Mouse (Mus musculus) CH12.LX (cell line): Measurements from ENCODE around the gene Rapgef4. TPM values are rescaled to one million over a fixed set of nuclear protein-coding genes. Genes with fewer than 3 reads are reported as not detected.

Source experiments
- DNase-seq: peaks from one replicate; pipeline ENCODE4 v3.0.0-alpha.2; 2013; ENCODE audit errors: extremely low read depth
- H3K27ac ChIP-seq: 2 replicates; pipeline ENCODE4 v1.5.1; 2012; ENCODE audit warnings: low read depth, mild to moderate bottlenecking, control low read depth, moderate library complexity; ENCODE audit not compliant: insufficient read depth
- H3K27me3 ChIP-seq: replicated peaks from 2 replicates; pipeline ENCODE3; 2012; ENCODE audit warnings: inconsistent platforms
- H3K36me3 ChIP-seq, 2 experiments: replicated peaks in 1 of 2; 2 replicates each; pipeline versions ENCODE3 to v1.6.1; 2012; ENCODE audit warnings: inconsistent platforms in 1 of 2, low read length in 1 of 2, mild to moderate bottlenecking in 1 of 2, mixed read lengths in 1 of 2, moderate library complexity in 1 of 2; ENCODE audit not compliant: control insufficient read depth in 1 of 2, insufficient read depth in 1 of 2
- H3K4me1 ChIP-seq, 2 experiments: 2 replicates each; pipeline ENCODE4 v1.6.1; 2012; ENCODE audit warnings: inconsistent platforms in 1 of 2, moderate library complexity in 1 of 2; ENCODE audit not compliant: insufficient read depth in 2 of 2, control insufficient read depth in 1 of 2
- H3K4me2 ChIP-seq: 2 replicates; pipeline ENCODE4 v1.6.1; 2012; ENCODE audit warnings: low read depth, mild to moderate bottlenecking, control low read depth; ENCODE audit not compliant: poor library complexity, insufficient read depth, severe bottlenecking
- H3K4me3 ChIP-seq, 3 experiments: fragments of 150-350 bp in 1 of 3; sonication (generic) in 1 of 3; replicated peaks in 1 of 3; 2 replicates each; pipeline versions ENCODE3 to v1.5.1; 2011 to 2012; ENCODE audit warnings: low read depth in 2 of 3, low read length in 2 of 3, mild to moderate bottlenecking in 2 of 3, moderate library complexity in 2 of 3, control low read depth in 1 of 3, improper control_type of control experiment in 1 of 3, inconsistent platforms in 1 of 3, mixed read lengths in 1 of 3; ENCODE audit not compliant: poor library complexity in 1 of 3
- H3K79me2 ChIP-seq: replicated peaks from 2 replicates; pipeline ENCODE4 v1.6.1; 2012; ENCODE audit warnings: mild to moderate bottlenecking, moderate library complexity; ENCODE audit not compliant: control insufficient read depth, poor library complexity, insufficient read depth, severe bottlenecking; ENCODE audit errors: extremely low read depth
- H3K9ac ChIP-seq: 2 replicates; pipeline ENCODE4 v1.6.1; 2012; ENCODE audit warnings: low read depth, mild to moderate bottlenecking, control low read depth, moderate library complexity; ENCODE audit not compliant: insufficient read depth
- H3K9me3 ChIP-seq: replicated peaks from 2 replicates; pipeline ENCODE3; 2012; ENCODE audit warnings: low read length, inconsistent platforms, mixed read lengths
- BHLHE40 ChIP-seq: IDR thresholded peaks from 2 replicates; pipeline ENCODE4 v1.6.1; 2011; ENCODE audit warnings: mild to moderate bottlenecking, low read depth, low read length, improper control_type of control experiment
- CTCF ChIP-seq, 2 experiments: IDR thresholded peaks in 1 of 2; conservative IDR thresholded peaks in 1 of 2; 2 replicates each; pipeline ENCODE4 v1.5.1; 2011 to 2012; ENCODE audit warnings: low read depth in 2 of 2, low read length in 2 of 2, improper control_type of control experiment in 1 of 2, inconsistent platforms in 1 of 2, mild to moderate bottlenecking in 1 of 2, moderate library complexity in 1 of 2
- E2F4 ChIP-seq: IDR thresholded peaks from 2 replicates; pipeline ENCODE4 v1.6.1; 2011; ENCODE audit warnings: low read depth, low read length, improper control_type of control experiment; ENCODE audit not compliant: insufficient replicate concordance
- HCFC1 ChIP-seq: IDR thresholded peaks from 2 replicates; pipeline ENCODE4 v1.6.1; 2012; ENCODE audit warnings: low read depth, mild to moderate bottlenecking, inconsistent platforms, low read length, improper control_type of control experiment
- IRF4 ChIP-seq: IDR thresholded peaks from 2 replicates; pipeline ENCODE4 v1.6.1; 2014; ENCODE audit warnings: low read depth, mild to moderate bottlenecking, inconsistent platforms, low read length, improper control_type of control experiment
- JUND ChIP-seq: conservative IDR thresholded peaks from 2 replicates; pipeline ENCODE4 v1.6.1; 2011; ENCODE audit warnings: low read depth, low read length, improper control_type of control experiment
- MAZ ChIP-seq: IDR thresholded peaks from 2 replicates; pipeline ENCODE4 v1.6.1; 2012; ENCODE audit warnings: low read depth, mild to moderate bottlenecking, inconsistent platforms, low read length, improper control_type of control experiment, moderate library complexity
- NELFE ChIP-seq: IDR thresholded peaks from 2 replicates; pipeline ENCODE4 v1.6.1; 2011; ENCODE audit warnings: low read depth, low read length, improper control_type of control experiment
- NRF1 ChIP-seq: IDR thresholded peaks from 2 replicates; pipeline ENCODE4 v1.6.1; 2014; ENCODE audit warnings: low read depth, mild to moderate bottlenecking, inconsistent platforms, low read length, improper control_type of control experiment, moderate library complexity
- POLR2A ChIP-seq: IDR thresholded peaks from 2 replicates; pipeline ENCODE4 v1.6.1; 2011; ENCODE audit warnings: low read depth, mild to moderate bottlenecking, improper control_type of control experiment, low read length
- POLR2AphosphoS2 ChIP-seq: IDR thresholded peaks from 2 replicates; pipeline ENCODE4 v1.6.1; 2011; ENCODE audit warnings: low read depth, low read length, improper control_type of control experiment
- SIN3A ChIP-seq: IDR thresholded peaks from 2 replicates; pipeline ENCODE4 v1.6.1; 2012; ENCODE audit warnings: low read length, improper control_type of control experiment, inconsistent platforms
- SMC3 ChIP-seq: IDR thresholded peaks from 2 replicates; pipeline ENCODE4 v1.6.1; 2011; ENCODE audit warnings: low read depth, low read length, improper control_type of control experiment
- TCF12 ChIP-seq: IDR thresholded peaks from 2 replicates; pipeline ENCODE4 v1.6.1; 2014; ENCODE audit warnings: low read depth, mild to moderate bottlenecking, inconsistent platforms, low read length, improper control_type of control experiment
- USF1 ChIP-seq: IDR thresholded peaks from 2 replicates; pipeline ENCODE4 v1.6.1; 2014; ENCODE audit warnings: low read depth, mild to moderate bottlenecking, inconsistent platforms, low read length, improper control_type of control experiment
- ZC3H11A ChIP-seq: IDR thresholded peaks from 2 replicates; pipeline ENCODE4 v1.6.1; 2012; ENCODE audit warnings: low read depth, mild to moderate bottlenecking, inconsistent platforms, low read length, improper control_type of control experiment
- dilution Hi-C: fragments of 300-500 bp; cut with MboI; formaldehyde crosslinking; loops from 2 replicates; pipeline ENCODE4 v1.14.3; 2020; ENCODE audit warnings: low sequenced_read_pairs; ENCODE audit not compliant: extremely low pct_unique_long_range_greater_than_20kb, extremely low pct_ligation_motif_present
- in situ Hi-C: fragments of 300-500 bp; cut with MboI; formaldehyde crosslinking; loops from 3 replicates; pipeline ENCODE4 v1.14.3; 2019; ENCODE audit warnings: low sequenced_read_pairs, low pct_ligation_motif_present, low pct_unique_long_range_greater_than_20kb, mixed read lengths
- polyA plus RNA-seq: library from polyadenylated mRNA; unstranded; fragments of >175 nt; gene quantifications from 2 replicates; pipeline ENCODE4 v1.2.1, GENCODE M21; 2012; ENCODE audit warnings: low read depth; ENCODE audit not compliant: insufficient read length
- total RNA-seq, 2 experiments: library from RNA; depleted of rRNA; stranded (reverse); fragments of 300-350 nt in 1 of 2; fragments of >200 nt in 1 of 2; gene quantifications; 2 replicates each; pipeline ENCODE4 v1.2.3; 2012 to 2014

Gene Rapgef4
- total and polyA plus RNA-seq, 3 experiments = 0.12 to 0.13 TPM; not detected in 1

- no peak overlapping the region for H3K9ac ChIP-seq
- no peaks in the 10 kb centered on the region for H3K79me2 ChIP-seq
- H3K4me2 ChIP-seq = no peak overlapping the region
- H3K27ac ChIP-seq = no peak overlapping the region
- no peaks in the 10 kb centered on the region for H3K27me3 ChIP-seq
- dilution Hi-C loops = no loop called here
- in situ Hi-C loops = no loop called here
- DNase-seq = no peak
- H3K9me3 ChIP-seq = no peaks in the 10 kb centered on the region
- no peak for TF ChIP-seq TCF12
- TF ChIP-seq POLR2AphosphoS2 = no peak
- TF ChIP-seq POLR2A = no peak
- no peak for TF ChIP-seq HCFC1
- TF ChIP-seq NRF1 = no peak
- TF ChIP-seq CTCF (conservative IDR thresholded peaks at IDR 0.05 in 1 of 2, IDR thresholded peaks at IDR 0.05 in 1 of 2; ENCODE audit: low read depth in 2 of 2, low read length in 2 of 2) = no peak
- TF ChIP-seq BHLHE40 = no peak
- no peak for TF ChIP-seq SIN3A
- no peak for TF ChIP-seq USF1
- TF ChIP-seq JUND = no peak
- H3K4me3 ChIP-seq = no peak overlapping the region
- no peaks in the 10 kb centered on the region for H3K4me1 ChIP-seq
- H3K36me3 ChIP-seq = no peaks in the 10 kb centered on the region
These were observed 264.6 kb downstream of the Rapgef4 start for GRCm38 (mm10) chr2:72245631-72246030.

DNA sequence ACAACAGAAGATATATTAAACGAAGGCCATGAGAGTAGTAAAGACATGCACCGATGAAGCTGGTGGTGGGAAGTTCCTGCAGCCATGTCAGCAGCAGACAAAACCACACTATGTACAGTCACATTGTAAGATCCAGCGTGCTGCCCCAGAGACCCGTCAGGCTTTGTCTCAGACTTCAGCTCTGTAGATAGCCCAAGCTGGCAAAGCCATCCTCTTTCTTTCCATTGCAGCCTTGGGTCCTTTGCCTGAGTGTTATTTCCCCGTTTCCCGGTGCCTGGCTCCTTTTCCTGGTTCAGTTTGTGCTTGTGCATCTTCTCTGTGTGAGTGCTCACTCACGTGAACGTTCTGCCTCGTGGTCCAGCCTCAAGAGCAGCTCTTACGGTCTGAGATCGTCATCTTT lies 265.3 kb downstream of the Rapgef4 start:
- Histone ChIP-seq H3K27me3 (no peaks in the 10 kb centered on the region), H3K4me1 (no peaks in the 10 kb centered on the region), H3K9ac (no peak overlapping the region), H3K9me3 (no peaks in the 10 kb centered on the region), H3K4me3 (no peak overlapping the region), H3K4me2 (no peak overlapping the region), H3K79me2 (no peaks in the 10 kb centered on the region), H3K27ac (no peak overlapping the region), H3K36me3 (no peaks in the 10 kb centered on the region)
- DNase-seq = no peak
- TF ChIP-seq MAZ (no peak), POLR2AphosphoS2 (no peak), USF1 (no peak), NELFE (no peak), TCF12 (no peak), ZC3H11A (no peak), IRF4 (no peak), E2F4 (no peak), SMC3 (no peak)
- in situ Hi-C loops = no loop called here
- dilution Hi-C loops = no loop called here
